Mouse (Mus musculus) embryonic fibroblast, embryonic 13.5 days (primary cell): ENCODE measurements around the gene Prex1. TPM values are rescaled to one million over a fixed set of nuclear protein-coding genes. Genes with fewer than 3 reads are reported as not detected.

Experiments
- H3K27ac ChIP-seq: 2 replicates; pipeline ENCODE4 v1.5.1; 2012; ENCODE audit warnings: low read length, control low read depth, inconsistent platforms; ENCODE audit not compliant: insufficient read depth
- H3K4me1 ChIP-seq: 2 replicates; pipeline ENCODE4 v1.6.1; 2011; ENCODE audit warnings: low read length; ENCODE audit not compliant: control insufficient read depth, insufficient read depth
- H3K4me3 ChIP-seq: 2 replicates; pipeline ENCODE4 v1.5.1; 2011; ENCODE audit warnings: mild to moderate bottlenecking, control low read depth, low read length; ENCODE audit not compliant: insufficient read depth
- CTCF ChIP-seq: IDR thresholded peaks from 2 replicates; pipeline ENCODE4 v1.5.1; 2011; ENCODE audit warnings: mild to moderate bottlenecking, control low read depth, low read length, moderate library complexity, borderline replicate concordance; ENCODE audit not compliant: insufficient read depth
- POLR2A ChIP-seq: IDR thresholded peaks from 2 replicates; pipeline ENCODE4 v1.6.1; 2011; ENCODE audit warnings: low read depth, mild to moderate bottlenecking, control low read depth, low read length, moderate library complexity
- polyA plus RNA-seq: library from polyadenylated mRNA; stranded (reverse); fragments of >200 nt; gene quantifications from 2 replicates; pipeline ENCODE4 v1.2.4, GENCODE M21; 2011; ENCODE audit warnings: low read depth; ENCODE audit not compliant: missing spikeins, insufficient read length

The Prex1 gene
- polyA plus RNA-seq, 1 experiment: 2.9 TPM

GRCm38 (mm10) chr2:166552657-166553056 is 161.0 kb downstream of the Prex1 start:
- Histone ChIP-seq H3K27ac (no peak overlapping the region), H3K4me3 (no peak overlapping the region), H3K4me1 (no peaks in the 10 kb centered on the region)
- TF ChIP-seq CTCF: no peak

GRCm38 (mm10) chr2:166551831-166552498 is 161.7 kb downstream of the Prex1 start:
- no peak for TF ChIP-seq CTCF
- no peak for TF ChIP-seq POLR2A
- no peak overlapping the region for H3K27ac ChIP-seq
- H3K4me3 ChIP-seq: no peak overlapping the region
- no peaks in the 10 kb centered on the region for H3K4me1 ChIP-seq

- TF ChIP-seq CTCF (no peak), POLR2A (no peak)
- H3K4me3 ChIP-seq: no peak overlapping the region
- no peak overlapping the region for H3K27ac ChIP-seq
- H3K4me1 ChIP-seq: no peaks in the 10 kb centered on the region
These were observed 163.8 kb downstream of the Prex1 start for GRCm38 (mm10) chr2:166549871-166550270.

GRCm38 (mm10) chr2:166549069-166549468 is 164.6 kb downstream of the Prex1 start:
- H3K4me1 ChIP-seq: no peaks in the 10 kb centered on the region
- no peak overlapping the region for H3K4me3 ChIP-seq
- no peak overlapping the region for H3K27ac ChIP-seq
- TF ChIP-seq POLR2A: no peak
- no peak for TF ChIP-seq CTCF

GRCm38 (mm10) chr2:166545580-166545979 is 168.1 kb downstream of the Prex1 start:
- Histone ChIP-seq H3K27ac (no peak overlapping the region), H3K4me3 (no peak overlapping the region), H3K4me1 (no peaks in the 10 kb centered on the region)
- TF ChIP-seq CTCF (no peak), POLR2A (no peak)

GRCm38 (mm10) chr2:166544575-166545251 is 168.9 kb downstream of the Prex1 start:
- Histone ChIP-seq H3K4me1 (no peaks in the 10 kb centered on the region), H3K4me3 (no peak overlapping the region), H3K27ac (no peak overlapping the region)
- TF ChIP-seq CTCF: no peak
- TF ChIP-seq POLR2A: no peak

GRCm38 (mm10) chr2:166541112-166541928 is 172.3 kb downstream of the Prex1 start:
- no peaks in the 10 kb centered on the region for H3K4me1 ChIP-seq
- H3K27ac ChIP-seq: no peak overlapping the region
- TF ChIP-seq CTCF (no peak), POLR2A (no peak)
- H3K4me3 ChIP-seq: no peak overlapping the region

GRCm38 (mm10) chr2:166540216-166540615 is 173.4 kb downstream of the Prex1 start:
- Histone ChIP-seq H3K4me3 (no peak overlapping the region), H3K4me1 (no peaks in the 10 kb centered on the region), H3K27ac (no peak overlapping the region)
- TF ChIP-seq CTCF (no peak), POLR2A (no peak)

GRCm38 (mm10) chr2:166536896-166537295 is 176.7 kb downstream of the Prex1 start:
- Histone ChIP-seq H3K4me1 (no peaks in the 10 kb centered on the region), H3K27ac (no peak overlapping the region), H3K4me3 (no peak overlapping the region)
- TF ChIP-seq POLR2A: no peak
- TF ChIP-seq CTCF: no peak

- Histone ChIP-seq H3K27ac (no peak overlapping the region), H3K4me1 (no peaks in the 10 kb centered on the region), H3K4me3 (no peak overlapping the region)
- TF ChIP-seq POLR2A (no peak), CTCF (no peak)
These were observed 178.1 kb downstream of the Prex1 start for GRCm38 (mm10) chr2:166535519-166535918.
